ENCODE assay signal across 9 mouse cellular contexts in genomic region chr2:162867516-162868029, GRCm38 (mm10).
DNase-seq lines count a peak whose midpoint lies in the region; ATAC-seq lines count a peak whose summit lies in the region.
"Had no signal": no experiment of that assay in that cellular context is flagged by ENCODE, and none has a peak within 500 bp of the region (broad histone marks: within the 10 kb centered on the region; RNA-seq: fewer than 3 reads in every experiment).

No protein-coding gene starts in this region.

- H3K4me3 ChIP-seq in midbrain, embryonic 11.5 days (ENCODE audit: low read depth, low read length): peak overlapping the region; percentile 29

- H3K9ac ChIP-seq in midbrain, embryonic 11.5 days (ENCODE audit: low read length): peak overlapping the region; percentile 43; the same call in 1 of the 2 replicates
- H3K9ac ChIP-seq: liver, embryonic 14.5 days had no signal

- ATAC-seq in midbrain, embryonic 11.5 days (ENCODE audit: low FRiP score): peak; percentile 71

- H3K36me3 ChIP-seq in midbrain, embryonic 11.5 days (ENCODE audit: control insufficient read depth, insufficient read depth, low read length): no peaks in the 10 kb centered on the region

- 0 out of 2 replicates have a peak, but pooled peaks cover 2% of the 10 kb centered on the region for H3K4me1 ChIP-seq in midbrain, embryonic 11.5 days (ENCODE audit: control insufficient read depth, insufficient read depth, low read length)

- peak overlapping the region; percentile 56 for H3K4me2 ChIP-seq in midbrain, embryonic 11.5 days

- no peaks in the 10 kb centered on the region for H3K9me3 ChIP-seq in midbrain, embryonic 11.5 days (ENCODE audit: control insufficient read depth, low read length)

- peak; percentile 27 for DNase-seq in Muller cell, postnatal 12 days (ENCODE audit: inconsistent ontology term)
- peak; percentile 26 for DNase-seq in brain, adult 2 months (ENCODE audit: low read depth, low spot score)
- peak; percentile 9 for DNase-seq in forelimb bud, embryonic 11.5 days (ENCODE audit: low read depth, low spot score)
- peak; percentile 92 for DNase-seq in midbrain, embryonic 11.5 days (ENCODE audit: low spot score, missing footprints)
- no peak for DNase-seq in B cell, adult 2 months
- no peak for DNase-seq in cerebellum, postnatal 14 days
- DNase-seq in urinary bladder, postnatal 4 days (ENCODE audit: low spot score in 2 of 2): no peak
- DNase-seq: right cerebral cortex, adult 18-20 months had no signal

- no peak overlapping the region for H3K27ac ChIP-seq in midbrain, embryonic 11.5 days (ENCODE audit: low read depth, low read length)
- H3K27ac ChIP-seq: liver, embryonic 14.5 days had no signal

- no peaks in the 10 kb centered on the region for H3K27me3 ChIP-seq in midbrain, embryonic 11.5 days (ENCODE audit: control insufficient read depth, insufficient read depth, low read length)

- WGBS in midbrain, embryonic 11.5 days: 2% methylated on average over 15 of the region's 15 CpGs

Comparison
In these comparisons a context has a peak if more than half of its experiments do, and no peak if none do; other contexts are left out.
1. DNase-seq: peak in Muller cell, postnatal 12 days (single experiment), brain, adult 2 months (single experiment), forelimb bud, embryonic 11.5 days (single experiment) and midbrain, embryonic 11.5 days (single experiment); none in B cell, adult 2 months (0 of 2), cerebellum, postnatal 14 days (0 of 2) and urinary bladder, postnatal 4 days (0 of 2).